Mouse (Mus musculus): ENCODE data around the gene Ifnl2. TPM values are rescaled to one million over a fixed set of nuclear protein-coding genes. Genes with fewer than 3 reads are reported as not detected.
A peak's percentile ranks its signal among the peaks of the same experiment; 100 is the strongest.

The Ifnl2 gene
- total and polyA plus RNA-seq, 3 experiments = not detected

- WGBS = 6% methylated on average over 5 of the region's 5 CpGs
- Histone ChIP-seq H3K36me3 (ENCODE audit: control insufficient read depth, insufficient read depth, low read length) (no peaks in the 10 kb centered on the region), H3K79me2 (replicated peaks; ENCODE audit: control insufficient read depth, insufficient read depth, low read length) (no peaks in the 10 kb centered on the region), H3K27ac (no peak overlapping the region), H3K27me3 (ENCODE audit: control insufficient read depth, insufficient read depth, low read length) (no peaks in the 10 kb centered on the region), H3K4me3 (no peak overlapping the region), H3K4me1 (ENCODE audit: control insufficient read depth, insufficient read depth, low read length) (no peaks in the 10 kb centered on the region), H3K9ac (ENCODE audit: low read depth, low read length) (no peak overlapping the region)
- no peak for DNase-seq
- intact Hi-C loops (cut with DNase I) = no loop called here
- TF ChIP-seq POLR2A (IDR thresholded peaks at IDR 0.05; ENCODE audit: insufficient read depth, low read depth, low read length) (no peak), CTCF (IDR thresholded peaks at IDR 0.05) (no peak), EP300 (IDR thresholded peaks at IDR 0.05; ENCODE audit: insufficient read depth, low read depth, low read length) (no peak)
Measured at GRCm38 (mm10) chr7:28505585-28505984, 4.7 kb downstream of the Ifnl2 start.

GRCm38 (mm10) chr7:28495426-28495825 lies 14.8 kb downstream of the Ifnl2 start:
- intact Hi-C loops (cut with DNase I) = no loop called here
- no peaks in the 10 kb centered on the region for H3K79me2 ChIP-seq (replicated peaks; ENCODE audit: control insufficient read depth, insufficient read depth, low read length)
- 74% methylated on average over 11 of the region's 11 CpGs for WGBS
- H3K27ac ChIP-seq = no peak overlapping the region
- H3K36me3 ChIP-seq (ENCODE audit: control insufficient read depth, insufficient read depth, low read length) = no peaks in the 10 kb centered on the region
- no peak overlapping the region for H3K4me3 ChIP-seq
- H3K27me3 ChIP-seq (ENCODE audit: control insufficient read depth, insufficient read depth, low read length) = no peaks in the 10 kb centered on the region
- TF ChIP-seq EP300 (IDR thresholded peaks at IDR 0.05; ENCODE audit: insufficient read depth, low read depth, low read length) (no peak), POLR2A (IDR thresholded peaks at IDR 0.05; ENCODE audit: insufficient read depth, low read depth, low read length) (no peak), CTCF (IDR thresholded peaks at IDR 0.05) (no peak)
- no peak for DNase-seq
- H3K9ac ChIP-seq (ENCODE audit: low read depth, low read length) = no peak overlapping the region
- H3K4me1 ChIP-seq (ENCODE audit: control insufficient read depth, insufficient read depth, low read length) = no peaks in the 10 kb centered on the region

- no peak for TF ChIP-seq POLR2A (IDR thresholded peaks at IDR 0.05; ENCODE audit: insufficient read depth, low read depth, low read length)
- TF ChIP-seq EP300 (IDR thresholded peaks at IDR 0.05; ENCODE audit: insufficient read depth, low read depth, low read length) = no peak
- no peak overlapping the region for H3K4me3 ChIP-seq
- H3K79me2 ChIP-seq (replicated peaks; ENCODE audit: control insufficient read depth, insufficient read depth, low read length) = no peaks in the 10 kb centered on the region
- no peak for DNase-seq
- no peaks in the 10 kb centered on the region for H3K27me3 ChIP-seq (ENCODE audit: control insufficient read depth, insufficient read depth, low read length)
- no peaks in the 10 kb centered on the region for H3K36me3 ChIP-seq (ENCODE audit: control insufficient read depth, insufficient read depth, low read length)
- no peaks in the 10 kb centered on the region for H3K4me1 ChIP-seq (ENCODE audit: control insufficient read depth, insufficient read depth, low read length)
- no peak overlapping the region for H3K9ac ChIP-seq (ENCODE audit: low read depth, low read length)
- intact Hi-C loops (cut with DNase I) = no loop called here
- H3K27ac ChIP-seq = no peak overlapping the region
- 87% methylated on average over 8 of the region's 8 CpGs for WGBS
Measured at GRCm38 (mm10) chr7:28492310-28492709, 17.9 kb downstream of the Ifnl2 start.

- H3K27ac ChIP-seq = no peak overlapping the region
- no peaks in the 10 kb centered on the region for H3K36me3 ChIP-seq (ENCODE audit: control insufficient read depth, insufficient read depth, low read length)
- H3K4me1 ChIP-seq (ENCODE audit: control insufficient read depth, insufficient read depth, low read length) = no peaks in the 10 kb centered on the region
- WGBS = 32% methylated on average over 14 of the region's 14 CpGs
- DNase-seq = no peak
- TF ChIP-seq POLR2A (IDR thresholded peaks at IDR 0.05; ENCODE audit: insufficient read depth, low read depth, low read length) (no peak), CTCF (IDR thresholded peaks at IDR 0.05) (no peak), EP300 (IDR thresholded peaks at IDR 0.05; ENCODE audit: insufficient read depth, low read depth, low read length) (no peak)
- intact Hi-C loops (cut with DNase I) = loop anchor here (1.0 kb wide), 1 partner anchor 110 kb away; no protein-coding TSS in a partner anchor
- H3K9ac ChIP-seq (ENCODE audit: low read depth, low read length) = no peak overlapping the region
- no peaks in the 10 kb centered on the region for H3K79me2 ChIP-seq (replicated peaks; ENCODE audit: control insufficient read depth, insufficient read depth, low read length)
- H3K4me3 ChIP-seq = no peak overlapping the region
- no peaks in the 10 kb centered on the region for H3K27me3 ChIP-seq (ENCODE audit: control insufficient read depth, insufficient read depth, low read length)
Measured at GRCm38 (mm10) chr7:28490903-28491302, 19.4 kb downstream of the Ifnl2 start.

GRCm38 (mm10) chr7:28490410-28490809 lies 19.8 kb downstream of the Ifnl2 start:
- H3K9ac ChIP-seq (ENCODE audit: low read depth, low read length) = no peak overlapping the region
- no peak for TF ChIP-seq POLR2A (IDR thresholded peaks at IDR 0.05; ENCODE audit: insufficient read depth, low read depth, low read length)
- peak; percentile 68 for TF ChIP-seq CTCF (IDR thresholded peaks at IDR 0.05)
- H3K4me1 ChIP-seq (ENCODE audit: control insufficient read depth, insufficient read depth, low read length) = no peaks in the 10 kb centered on the region
- no peak overlapping the region for H3K4me3 ChIP-seq
- no peaks in the 10 kb centered on the region for H3K27me3 ChIP-seq (ENCODE audit: control insufficient read depth, insufficient read depth, low read length)
- H3K36me3 ChIP-seq (ENCODE audit: control insufficient read depth, insufficient read depth, low read length) = no peaks in the 10 kb centered on the region
- WGBS = 5% methylated on average over 10 of the region's 10 CpGs
- DNase-seq = peak; percentile 39 to 42
- no peak overlapping the region for H3K27ac ChIP-seq
- no peaks in the 10 kb centered on the region for H3K79me2 ChIP-seq (replicated peaks; ENCODE audit: control insufficient read depth, insufficient read depth, low read length)
- intact Hi-C loops (cut with DNase I) = loop anchor here (1.0 kb wide), 1 partner anchor 111 kb away; no protein-coding TSS in a partner anchor

- Histone ChIP-seq H3K36me3 (ENCODE audit: control insufficient read depth, insufficient read depth, low read length) (no peaks in the 10 kb centered on the region), H3K27ac (no peak overlapping the region), H3K4me3 (no peak overlapping the region), H3K27me3 (ENCODE audit: control insufficient read depth, insufficient read depth, low read length) (no peaks in the 10 kb centered on the region), H3K9ac (ENCODE audit: low read depth, low read length) (no peak overlapping the region), H3K79me2 (replicated peaks; ENCODE audit: control insufficient read depth, insufficient read depth, low read length) (no peaks in the 10 kb centered on the region), H3K4me1 (ENCODE audit: control insufficient read depth, insufficient read depth, low read length) (no peaks in the 10 kb centered on the region)
- 3% methylated on average over 16 of the region's 16 CpGs for WGBS
- intact Hi-C loops (cut with DNase I) = no loop called here
- no peak for TF ChIP-seq CTCF (IDR thresholded peaks at IDR 0.05)
- no peak for TF ChIP-seq EP300 (IDR thresholded peaks at IDR 0.05; ENCODE audit: insufficient read depth, low read depth, low read length)
- no peak for TF ChIP-seq POLR2A (IDR thresholded peaks at IDR 0.05; ENCODE audit: insufficient read depth, low read depth, low read length)
- peak in 1 of 2 experiments; percentile 6 for DNase-seq
Measured at GRCm38 (mm10) chr7:28488030-28488491, 22.2 kb downstream of the Ifnl2 start.

All from heart, adult 2 months (tissue).